Mouse (Mus musculus) ES-Bruce4 (cell line): ENCODE results near the gene Knstrn. TPM values are rescaled to one million over a fixed set of nuclear protein-coding genes. Genes with fewer than 3 reads are reported as not detected.

Experiments
- H3K27ac ChIP-seq: 2 replicates; pipeline ENCODE4 v1.5.1; 2012; ENCODE audit warnings: low read length, inconsistent platforms; ENCODE audit not compliant: insufficient read depth
- H3K27me3 ChIP-seq: 2 replicates; pipeline ENCODE4 v1.6.1; 2012; ENCODE audit warnings: mild to moderate bottlenecking, low read length, inconsistent platforms; ENCODE audit not compliant: control insufficient read depth, poor library complexity, insufficient read depth, severe bottlenecking
- H3K36me3 ChIP-seq: 2 replicates; pipeline ENCODE4 v1.6.1; 2012; ENCODE audit warnings: inconsistent platforms, mild to moderate bottlenecking, low read length, moderate library complexity; ENCODE audit not compliant: control insufficient read depth, poor library complexity, insufficient read depth, severe bottlenecking
- H3K4me1 ChIP-seq: one replicate; pipeline ENCODE4 v1.8.1; 2011; ENCODE audit warnings: low read length; ENCODE audit not compliant: control insufficient read depth, insufficient read depth
- H3K4me3 ChIP-seq: 2 replicates; pipeline ENCODE4 v1.5.1; 2011; ENCODE audit warnings: low read depth, mild to moderate bottlenecking, low read length
- H3K9ac ChIP-seq: 2 replicates; pipeline ENCODE4 v1.6.1; 2012; ENCODE audit warnings: low read depth, mild to moderate bottlenecking, inconsistent platforms; ENCODE audit not compliant: poor library complexity, severe bottlenecking
- H3K9me3 ChIP-seq: replicated peaks from 2 replicates; pipeline ENCODE4 v1.6.1; 2012; ENCODE audit warnings: mild to moderate bottlenecking, low read length, inconsistent platforms; ENCODE audit not compliant: control insufficient read depth, poor library complexity, insufficient read depth, severe bottlenecking
- CTCF ChIP-seq: IDR thresholded peaks from one replicate; pipeline ENCODE4 v1.8.1; 2011; ENCODE audit warnings: low read depth, low read length
- EP300 ChIP-seq: IDR thresholded peaks from 2 replicates; pipeline ENCODE4 v1.6.1; 2011; ENCODE audit warnings: low read depth, low read length; ENCODE audit not compliant: insufficient read depth
- POLR2A ChIP-seq: IDR thresholded peaks from one replicate; pipeline ENCODE4 v1.8.1; 2011; ENCODE audit warnings: low read length; ENCODE audit not compliant: insufficient read depth
- polyA plus RNA-seq: library from polyadenylated mRNA; stranded (reverse); fragments of >200 nt; gene quantifications from 2 replicates; pipeline ENCODE4 v1.2.4, GENCODE M21; 2011; ENCODE audit warnings: low read depth; ENCODE audit not compliant: missing spikeins, insufficient read depth, insufficient read length

Gene Knstrn
- polyA plus RNA-seq, 1 experiment: 119 TPM

DNA sequence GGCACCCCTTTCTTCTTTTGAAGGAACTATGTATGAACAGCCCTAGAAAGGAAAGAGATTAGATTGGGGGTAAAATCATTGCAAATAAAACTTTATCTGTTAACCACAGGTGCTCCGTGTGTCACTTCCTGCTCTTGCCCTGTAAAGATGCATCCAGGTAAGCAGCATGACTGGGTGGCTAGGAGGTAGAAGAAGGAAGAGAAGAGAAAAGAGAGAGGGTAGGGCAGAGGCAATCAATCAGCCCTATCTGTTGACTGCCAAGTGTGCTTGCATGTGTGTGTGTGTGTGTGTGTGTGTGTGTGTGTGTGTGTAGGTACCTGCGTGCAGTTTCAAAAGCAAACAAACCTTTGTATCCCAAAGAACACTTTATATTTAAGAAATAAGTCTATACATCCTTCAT lies 39.3 kb upstream of the Knstrn start:
- Histone ChIP-seq H3K9me3 (no peaks in the 10 kb centered on the region), H3K9ac (no peak overlapping the region), H3K36me3 (no peaks in the 10 kb centered on the region), H3K27ac (no peak overlapping the region), H3K27me3 (no peaks in the 10 kb centered on the region), H3K4me1 (peaks cover 2% of the 10 kb centered on the region), H3K4me3 (no peak overlapping the region)
- TF ChIP-seq EP300 (no peak), POLR2A (no peak), CTCF (no peak)

DNA sequence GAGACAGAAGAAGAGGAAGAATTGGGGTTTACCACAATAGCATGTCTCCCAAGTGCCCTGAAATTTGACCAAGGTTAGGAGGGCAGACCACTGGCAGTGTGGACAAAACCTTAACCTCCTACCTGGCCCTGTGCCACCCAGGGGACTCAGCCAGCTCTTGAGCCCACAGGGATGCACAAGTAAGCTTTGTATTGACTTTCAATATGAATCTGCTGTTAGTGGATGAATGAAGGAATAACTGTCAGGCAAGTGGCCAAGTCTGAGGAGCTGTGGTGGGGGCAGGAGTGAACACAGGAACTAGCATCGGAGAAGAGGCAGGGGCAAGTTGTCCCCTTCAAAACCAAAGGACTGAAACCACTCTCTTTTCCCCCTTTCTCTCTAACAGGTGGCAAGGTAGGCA lies 38.4 kb upstream of the Knstrn start:
- no peak overlapping the region for H3K9ac ChIP-seq
- no peak for TF ChIP-seq EP300
- TF ChIP-seq CTCF: no peak
- TF ChIP-seq POLR2A: no peak
- H3K36me3 ChIP-seq: no peaks in the 10 kb centered on the region
- no peak overlapping the region for H3K27ac ChIP-seq
- H3K9me3 ChIP-seq: no peaks in the 10 kb centered on the region
- peaks cover 2% of the 10 kb centered on the region for H3K4me1 ChIP-seq
- no peak overlapping the region for H3K4me3 ChIP-seq
- no peaks in the 10 kb centered on the region for H3K27me3 ChIP-seq

DNA sequence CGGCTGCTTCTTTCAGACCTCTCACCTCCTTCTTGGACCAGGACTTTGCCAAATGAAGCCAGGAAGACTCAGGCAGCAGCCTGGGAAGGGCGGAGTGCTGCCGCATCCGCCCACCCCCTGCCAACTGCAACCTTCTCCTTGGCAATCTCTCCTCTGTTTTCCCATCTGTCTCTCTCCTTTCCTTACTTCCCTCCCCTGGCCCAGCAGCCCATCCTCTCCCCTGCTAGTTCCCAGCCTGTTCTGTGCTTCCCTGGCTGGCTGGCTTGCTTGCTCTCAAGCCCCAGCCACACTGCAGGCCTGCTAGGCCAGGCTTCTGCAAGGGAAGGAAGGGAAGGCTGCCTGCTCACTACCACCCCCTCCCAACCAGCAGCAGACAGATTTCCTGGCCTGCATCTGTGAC lies 38.0 kb upstream of the Knstrn start:
- Histone ChIP-seq H3K36me3 (no peaks in the 10 kb centered on the region), H3K27me3 (no peaks in the 10 kb centered on the region), H3K4me3 (no peak overlapping the region), H3K4me1 (peaks cover 2% of the 10 kb centered on the region), H3K27ac (no peak overlapping the region), H3K9me3 (no peaks in the 10 kb centered on the region), H3K9ac (no peak overlapping the region)
- TF ChIP-seq EP300 (no peak), CTCF (no peak), POLR2A (no peak)

GRCm38 (mm10) chr2:118776295-118776694 lies 37.5 kb upstream of the Knstrn start:
- no peak overlapping the region for H3K27ac ChIP-seq
- H3K4me3 ChIP-seq: no peak overlapping the region
- H3K27me3 ChIP-seq: no peaks in the 10 kb centered on the region
- peaks cover 2% of the 10 kb centered on the region for H3K4me1 ChIP-seq
- no peak for TF ChIP-seq CTCF
- TF ChIP-seq POLR2A: no peak
- no peak for TF ChIP-seq EP300
- no peak overlapping the region for H3K9ac ChIP-seq
- H3K9me3 ChIP-seq: no peaks in the 10 kb centered on the region
- H3K36me3 ChIP-seq: no peaks in the 10 kb centered on the region

DNA sequence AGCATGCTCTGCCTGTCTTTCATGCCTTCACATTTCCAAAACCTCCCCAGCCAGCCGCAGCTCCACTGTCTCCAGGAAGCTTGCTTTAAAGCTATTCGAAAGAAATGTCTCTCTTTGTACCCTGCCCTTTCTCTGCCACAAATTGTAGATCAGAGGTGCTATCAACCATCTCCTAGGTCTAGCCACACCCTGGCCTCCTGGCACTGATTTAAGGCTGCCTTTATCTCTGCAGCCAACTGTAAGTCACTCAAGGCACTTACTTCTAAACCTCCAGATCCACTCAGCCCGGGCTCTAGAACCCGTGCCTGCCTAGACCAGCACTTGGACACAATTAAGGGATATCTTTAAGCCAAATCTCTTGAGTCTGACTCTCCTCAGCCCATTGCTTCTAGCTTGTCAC lies 35.4 kb upstream of the Knstrn start:
- Histone ChIP-seq H3K4me1 (peaks cover 2% of the 10 kb centered on the region), H3K36me3 (no peaks in the 10 kb centered on the region), H3K4me3 (no peak overlapping the region), H3K9ac (no peak overlapping the region), H3K27me3 (no peaks in the 10 kb centered on the region), H3K9me3 (no peaks in the 10 kb centered on the region), H3K27ac (no peak overlapping the region)
- TF ChIP-seq CTCF: no peak
- no peak for TF ChIP-seq POLR2A
- no peak for TF ChIP-seq EP300

DNA sequence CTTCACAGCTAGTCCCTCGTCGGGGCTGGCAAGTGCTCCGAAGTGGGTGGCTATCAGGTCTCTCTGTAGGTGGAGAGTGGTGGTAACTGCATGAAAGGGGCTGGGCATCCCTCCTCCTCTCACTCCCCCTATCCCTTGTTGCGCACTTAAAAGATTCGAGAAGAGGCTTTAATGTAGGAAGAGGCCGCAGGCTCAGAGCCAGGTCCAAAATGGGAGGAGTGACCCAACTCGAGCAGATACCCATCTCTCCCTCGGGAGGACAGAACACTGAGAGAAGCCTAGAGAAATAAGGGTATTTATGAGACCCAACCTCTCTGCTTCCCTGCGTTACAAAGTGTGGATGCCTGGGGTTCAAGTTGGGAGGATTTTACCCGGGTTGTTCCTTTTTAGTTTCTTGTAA lies 34.7 kb upstream of the Knstrn start:
- no peaks in the 10 kb centered on the region for H3K27me3 ChIP-seq
- no peak overlapping the region for H3K27ac ChIP-seq
- peaks cover 2% of the 10 kb centered on the region for H3K4me1 ChIP-seq
- H3K9me3 ChIP-seq: no peaks in the 10 kb centered on the region
- H3K4me3 ChIP-seq: 0 out of 2 replicates have a peak overlapping the region, but pooled peaks have one; percentile 14
- TF ChIP-seq POLR2A (no peak), EP300 (no peak), CTCF (no peak)
- H3K36me3 ChIP-seq: no peaks in the 10 kb centered on the region
- H3K9ac ChIP-seq: 0 out of 2 replicates have a peak overlapping the region, but pooled peaks have one; percentile 25
